Mouse (Mus musculus) left cerebral cortex, adult 18-20 months (tissue): Measurements from ENCODE around the gene Rsg1. TPM values are rescaled to one million over a fixed set of nuclear protein-coding genes. Genes with fewer than 3 reads are reported as not detected.
A peak's percentile ranks its signal among the peaks of the same experiment; 100 is the strongest.

Experiments used
- DNase-seq, 2 experiments: peaks; one replicate each; pipeline ENCODE4 v3.0.0; 2021 to 2022; ENCODE audit warnings: low spot score in 2 of 2, mixed read lengths in 1 of 2
- long read RNA-seq, 2 experiments: library from polyadenylated mRNA; stranded (forward); transcript quantifications; one replicate each; pipeline ENCODE4 v2.0.0; 2021
- total RNA-seq, 2 experiments: library from RNA; stranded (reverse); gene quantifications; 2 replicates each; pipeline ENCODE4 v1.2.3; 2021

The Rsg1 gene
- 1 to 10 TPM; 3.6 to 4.3 TPM for total RNA-seq
- long read RNA-seq, experiment 1, partial matches to known transcripts: 0 of 3 reads
- long read RNA-seq, experiment 1, other reads (novel, unspliced or antisense): 0 of 3 reads
- long read RNA-seq, experiment 2, partial matches to known transcripts: 0 of 3 reads
- long read RNA-seq, experiment 2, other reads (novel, unspliced or antisense): 1 of 3 reads

DNA sequence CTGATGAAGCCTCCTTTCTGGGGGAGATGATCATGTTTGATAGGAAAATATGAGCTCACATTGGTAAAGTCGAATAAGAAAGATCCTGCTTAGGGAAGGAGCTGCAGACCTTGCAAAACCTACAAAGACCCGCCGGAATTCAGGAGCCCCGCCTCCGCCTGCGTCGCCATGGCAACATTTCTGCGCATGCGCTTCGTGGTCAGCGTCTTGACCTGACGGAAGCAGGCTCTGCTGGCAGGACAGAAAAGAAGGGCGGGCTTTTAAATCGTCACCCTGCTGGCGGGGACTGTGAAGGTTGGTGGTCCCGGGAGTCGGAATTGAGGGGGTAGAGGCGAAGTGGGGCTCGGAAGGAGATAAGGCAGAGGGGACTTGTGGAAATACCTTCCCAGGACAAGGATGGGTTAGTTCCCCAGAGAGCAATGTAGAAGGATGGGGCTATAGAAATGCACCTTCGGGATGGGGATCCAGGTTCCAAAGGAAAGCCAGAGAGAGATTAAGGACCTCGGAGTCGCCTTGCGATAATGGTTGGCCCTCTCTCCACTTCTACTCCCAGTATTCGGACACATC, at the start of gene Rsg1:
Gene Rsg1, plus strand, starts transcription at position 187 of the 567 bp plus-strand sequence.
- DNase-seq: peak; percentile 94 to 95

DNA sequence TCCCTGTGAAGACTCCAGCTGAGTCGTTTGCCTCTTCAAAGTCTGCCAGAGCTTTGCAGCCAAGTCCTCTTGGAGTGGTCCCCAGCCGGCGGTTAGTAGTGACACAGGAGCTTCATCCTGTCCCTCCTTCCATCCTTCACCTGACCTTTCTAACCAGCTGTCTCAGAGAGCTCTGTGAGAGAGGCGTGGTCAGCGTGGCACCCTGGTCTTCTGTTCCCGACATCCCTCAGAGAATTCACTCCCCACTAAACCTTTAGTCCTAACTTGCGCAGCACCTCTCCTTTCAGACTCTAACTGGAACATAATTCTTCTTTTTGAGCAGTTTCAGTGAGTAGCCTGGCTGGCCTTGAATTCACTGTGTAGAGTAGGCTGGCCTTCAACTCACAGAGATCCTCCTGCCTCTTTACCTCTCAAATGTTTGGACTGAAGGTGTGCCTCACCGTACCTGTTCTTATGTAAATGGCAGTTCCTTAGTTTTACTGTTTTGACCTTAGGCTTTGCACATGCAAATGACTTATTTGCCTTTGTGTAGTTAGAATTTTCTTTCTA, 47.9 kb upstream of the Rsg1 start:
- DNase-seq: no peak

DNA sequence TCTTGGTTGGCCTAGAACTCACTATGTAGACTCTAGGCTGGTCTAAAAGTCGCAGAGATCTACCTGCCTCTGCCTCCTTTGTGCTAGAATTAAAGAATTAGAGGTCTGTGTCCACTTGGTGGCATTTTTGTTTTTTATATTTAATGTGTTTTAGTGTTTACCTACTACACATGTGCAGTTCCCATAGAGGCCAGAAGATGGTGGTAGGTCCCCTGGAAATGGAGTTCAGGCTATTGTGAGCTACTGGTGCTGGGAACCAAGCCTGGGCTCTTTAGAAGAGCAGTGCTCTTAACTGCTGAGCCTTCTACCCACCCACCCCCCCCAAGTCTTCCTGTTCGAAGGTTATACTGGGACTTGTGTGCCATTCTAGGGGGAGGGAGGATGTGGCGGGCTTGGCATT, 46.6 kb upstream of the Rsg1 start:
- no peak for DNase-seq

DNA sequence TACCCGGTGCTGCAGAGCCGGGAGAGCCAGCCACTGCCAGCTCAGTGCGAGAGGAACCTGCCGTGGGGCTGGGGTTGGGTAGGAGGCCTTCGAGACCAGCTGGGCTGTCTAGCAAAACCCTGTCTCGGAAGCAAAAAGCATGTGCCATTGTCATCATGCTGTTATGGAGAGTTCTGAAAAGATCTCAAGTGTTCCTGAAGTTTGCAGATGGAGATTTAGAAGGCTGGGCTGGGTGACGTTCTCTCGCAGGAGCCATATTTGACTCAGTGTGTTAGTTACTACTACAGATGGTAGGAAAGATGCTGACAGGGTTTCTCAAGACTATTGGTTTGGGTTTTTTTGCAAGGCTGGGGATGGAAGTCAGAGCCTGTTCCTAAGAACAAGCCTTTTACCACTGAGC, 41.6 kb upstream of the Rsg1 start:
- no peak for DNase-seq

DNA sequence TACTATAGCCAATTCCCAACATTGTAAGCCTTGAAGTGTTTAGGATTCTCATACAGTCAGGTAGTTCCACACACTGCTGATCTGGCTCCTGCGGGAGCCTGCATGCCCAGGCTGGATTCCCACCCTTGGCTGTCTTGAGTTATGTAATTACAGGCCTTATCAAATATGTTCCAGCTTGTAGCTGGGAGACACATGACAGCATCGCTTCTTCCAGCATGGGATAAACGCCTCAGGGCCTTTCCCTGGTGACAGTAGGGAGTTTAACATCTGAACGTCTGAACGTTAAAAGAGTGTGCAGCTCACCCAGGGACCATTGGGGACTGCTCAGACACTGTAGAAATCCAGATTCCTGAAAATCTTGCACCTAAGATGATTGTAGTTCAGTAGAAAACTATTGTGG, 38.0 kb upstream of the Rsg1 start:
- no peak for DNase-seq

DNA sequence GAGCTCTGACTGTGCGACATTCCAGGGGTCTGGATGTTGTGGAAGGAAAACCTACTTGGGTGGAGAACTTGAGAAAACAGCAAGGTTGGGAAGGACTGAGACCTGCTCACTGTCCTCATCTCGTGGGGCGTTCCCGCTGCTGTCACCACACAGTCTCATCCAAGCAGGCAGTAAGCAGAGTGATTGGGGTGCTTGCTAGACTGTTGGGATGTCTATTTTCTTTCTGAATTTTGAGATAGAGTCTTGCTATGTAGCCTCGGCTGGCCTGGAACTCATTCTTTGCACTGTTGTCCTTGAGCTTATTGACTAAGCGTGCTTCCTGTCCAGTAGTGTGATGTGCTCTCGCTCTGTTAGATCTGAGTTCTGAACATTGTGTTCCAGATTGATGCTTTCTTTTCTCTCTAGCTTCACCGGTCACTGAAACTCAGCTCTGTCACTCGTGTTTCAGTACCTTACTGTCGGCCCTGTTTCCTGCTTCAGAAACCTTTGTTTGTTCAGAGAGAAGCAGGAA, 37.4 kb upstream of the Rsg1 start:
- DNase-seq: no peak

DNA sequence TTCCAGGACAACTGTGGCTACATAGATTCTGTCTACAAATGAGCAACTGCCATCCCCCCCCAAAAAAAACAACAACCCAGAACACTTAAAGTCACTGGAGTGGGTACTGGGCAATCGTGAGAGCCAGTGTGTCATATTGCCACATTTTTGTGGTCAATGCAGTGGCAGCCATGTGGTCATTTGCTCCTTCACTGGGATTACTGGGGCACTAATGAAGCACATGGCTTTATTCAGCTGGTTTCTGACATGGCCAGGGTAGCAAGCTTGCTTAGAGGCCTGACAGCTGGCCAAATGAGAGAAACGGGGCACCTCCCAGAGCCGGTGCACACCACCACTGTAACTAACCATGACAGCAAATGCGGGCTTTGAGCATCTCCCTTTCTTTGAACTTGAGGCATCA, 35.3 kb upstream of the Rsg1 start:
- DNase-seq: no peak

DNA sequence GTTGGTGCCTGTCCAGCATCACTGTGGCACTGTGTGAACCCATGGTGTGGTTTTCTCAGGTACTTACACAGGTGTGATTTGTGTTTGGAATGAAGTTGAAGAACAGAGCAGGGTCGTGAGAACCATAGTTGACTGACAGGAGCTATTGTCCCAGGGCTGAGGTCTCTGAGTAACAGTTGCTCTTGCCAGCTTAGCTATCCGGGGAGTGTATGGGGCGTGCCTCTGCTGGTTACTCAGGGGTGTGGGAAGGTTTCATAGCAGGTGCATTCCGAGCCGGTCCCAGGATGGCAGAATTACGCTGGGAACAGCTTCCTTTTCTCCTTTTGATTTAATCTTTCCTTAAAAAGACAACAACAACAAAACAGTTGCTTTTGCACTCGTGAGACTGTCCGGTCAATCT, 32.9 kb upstream of the Rsg1 start:
- DNase-seq: no peak

DNA sequence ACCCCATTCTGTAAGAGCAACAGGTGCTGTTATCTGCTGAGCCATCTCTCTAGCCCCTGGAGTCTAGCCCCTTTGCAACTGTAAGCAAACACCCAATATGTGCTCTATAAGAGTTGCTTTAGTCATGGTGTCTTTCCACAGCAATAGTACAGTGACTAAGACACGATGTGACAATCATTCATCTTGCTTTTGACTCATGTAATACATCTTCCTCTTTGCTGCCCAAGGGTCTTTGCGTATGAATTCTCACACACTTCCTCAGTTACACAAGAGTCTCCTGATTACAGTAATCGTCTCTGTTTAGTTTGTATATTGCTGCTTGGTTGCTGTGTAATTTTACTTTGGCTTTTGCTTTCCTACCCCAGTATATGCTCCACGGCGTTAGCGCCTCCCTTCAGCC, 31.8 kb upstream of the Rsg1 start:
- no peak for DNase-seq

DNA sequence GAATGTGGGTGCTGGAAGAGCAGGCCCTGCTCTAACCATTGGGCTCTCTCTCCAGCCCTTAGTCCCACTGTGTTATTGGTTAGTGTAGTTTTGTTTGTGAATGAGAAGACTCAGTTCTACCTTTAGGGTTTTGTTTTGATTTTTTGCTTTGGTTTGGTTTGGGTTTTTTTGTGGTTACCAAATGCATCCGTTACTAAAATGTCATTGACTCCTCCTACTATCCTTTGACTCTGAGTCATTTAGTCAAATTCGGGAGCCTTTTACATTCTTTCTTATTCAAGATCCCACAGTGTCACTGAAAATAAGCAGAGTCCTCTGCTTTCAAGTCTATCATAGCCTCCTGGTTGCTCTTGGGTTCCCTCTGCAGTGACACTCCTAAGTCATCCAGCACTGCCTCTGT, 29.8 kb upstream of the Rsg1 start:
- DNase-seq: no peak

DNA sequence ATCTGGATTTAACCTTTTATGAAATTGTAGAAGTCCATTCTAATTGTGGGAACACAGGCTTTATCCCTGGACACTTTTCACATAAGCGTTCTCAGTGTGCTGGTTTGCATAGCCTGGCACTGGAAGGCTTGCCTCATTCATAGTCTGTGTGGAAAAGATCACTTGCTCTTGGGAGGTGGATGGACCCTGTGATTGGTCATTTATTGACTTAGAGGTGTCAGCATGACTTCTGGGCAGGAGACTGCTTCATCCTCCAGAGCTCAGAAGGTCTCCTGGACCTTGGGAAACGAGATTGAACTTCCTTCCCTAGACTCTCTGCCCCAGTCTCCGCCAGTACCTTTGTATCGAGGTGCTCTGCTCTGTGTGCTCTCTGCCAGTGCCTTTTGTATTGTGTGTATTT, 29.3 kb upstream of the Rsg1 start:
- DNase-seq: no peak

DNA sequence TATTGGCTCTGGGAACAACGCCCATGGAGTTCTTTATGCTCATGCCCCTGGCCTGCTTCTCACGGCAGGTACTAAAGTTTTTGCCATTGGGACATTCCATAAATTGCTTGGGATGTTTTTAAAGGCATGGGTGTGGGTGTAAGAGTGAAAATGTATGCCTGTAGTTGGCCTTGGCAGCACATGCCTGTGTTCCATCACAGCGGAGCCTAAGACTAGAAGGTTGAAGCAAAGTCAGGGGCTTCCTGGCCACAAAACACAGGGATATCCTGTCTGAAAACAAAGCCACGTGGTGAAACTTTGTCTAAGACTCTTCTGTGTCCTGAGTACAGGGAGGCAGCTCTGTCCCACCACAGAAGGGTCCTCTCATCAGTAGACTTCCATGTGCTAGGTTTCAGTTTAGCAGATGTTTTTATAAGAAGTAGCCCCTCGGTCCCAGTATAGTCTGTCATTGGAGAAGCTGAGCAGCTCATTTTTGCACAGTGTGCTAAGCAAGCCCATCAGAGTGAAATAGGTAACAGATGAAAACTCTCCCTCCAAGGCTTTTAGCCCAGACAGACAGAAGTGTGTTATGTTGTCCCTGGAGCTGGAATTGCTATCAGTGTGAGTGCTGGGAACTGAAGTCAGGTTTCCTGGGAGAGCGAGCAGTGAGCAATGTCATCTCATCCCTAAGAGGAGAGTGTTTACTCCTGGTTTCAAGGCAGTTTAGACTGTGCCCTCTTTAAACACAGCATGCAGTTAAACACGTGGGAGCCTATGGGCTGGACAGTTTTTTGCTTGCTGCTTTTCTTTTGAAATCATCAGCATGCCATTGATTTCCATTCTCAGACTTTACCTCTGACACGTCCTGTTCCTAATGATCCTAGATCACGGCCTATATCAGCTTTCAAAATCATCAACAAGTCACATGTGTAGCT, 26.6 kb upstream of the Rsg1 start:
- DNase-seq: no peak

DNA sequence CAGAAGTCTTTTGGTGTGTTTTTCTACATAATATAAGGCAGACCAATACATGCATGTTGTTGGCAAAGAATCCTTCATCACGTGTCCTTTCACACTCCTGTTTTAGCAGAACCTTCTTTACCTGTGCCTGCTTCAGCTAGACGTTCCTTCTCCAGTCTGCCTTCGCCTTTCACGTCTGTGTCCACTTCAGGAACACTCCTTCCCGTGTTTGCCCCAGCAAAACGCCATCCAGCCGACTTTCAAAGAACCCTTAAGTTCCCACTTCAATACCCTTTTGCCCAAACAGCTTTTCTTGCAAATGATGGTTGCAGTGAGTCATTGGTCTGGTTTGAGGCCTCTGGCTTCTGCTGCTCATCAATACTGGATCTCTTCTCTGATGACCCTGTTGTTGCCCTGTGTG, 22.5 kb upstream of the Rsg1 start:
- no peak for DNase-seq

DNA sequence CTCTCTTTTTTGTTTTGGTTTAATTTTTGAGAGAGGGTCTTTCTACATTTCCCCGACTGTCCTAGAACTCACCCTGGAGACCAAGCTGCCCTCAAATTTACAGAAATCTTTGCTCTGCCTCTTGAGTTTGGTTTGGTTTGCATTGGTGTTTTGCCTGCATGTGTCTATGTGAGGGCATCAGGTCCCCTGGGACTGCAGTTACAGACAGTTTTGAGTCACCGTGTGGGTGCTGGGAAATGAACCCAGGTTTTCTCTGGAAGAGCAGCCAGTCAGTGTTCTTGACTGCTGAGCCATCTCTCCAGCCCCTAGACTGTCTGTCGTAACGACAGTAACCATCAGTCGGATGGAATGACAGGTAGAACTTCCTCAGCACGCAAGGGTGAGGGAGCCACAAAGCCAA, 19.2 kb upstream of the Rsg1 start:
- DNase-seq: no peak

DNA sequence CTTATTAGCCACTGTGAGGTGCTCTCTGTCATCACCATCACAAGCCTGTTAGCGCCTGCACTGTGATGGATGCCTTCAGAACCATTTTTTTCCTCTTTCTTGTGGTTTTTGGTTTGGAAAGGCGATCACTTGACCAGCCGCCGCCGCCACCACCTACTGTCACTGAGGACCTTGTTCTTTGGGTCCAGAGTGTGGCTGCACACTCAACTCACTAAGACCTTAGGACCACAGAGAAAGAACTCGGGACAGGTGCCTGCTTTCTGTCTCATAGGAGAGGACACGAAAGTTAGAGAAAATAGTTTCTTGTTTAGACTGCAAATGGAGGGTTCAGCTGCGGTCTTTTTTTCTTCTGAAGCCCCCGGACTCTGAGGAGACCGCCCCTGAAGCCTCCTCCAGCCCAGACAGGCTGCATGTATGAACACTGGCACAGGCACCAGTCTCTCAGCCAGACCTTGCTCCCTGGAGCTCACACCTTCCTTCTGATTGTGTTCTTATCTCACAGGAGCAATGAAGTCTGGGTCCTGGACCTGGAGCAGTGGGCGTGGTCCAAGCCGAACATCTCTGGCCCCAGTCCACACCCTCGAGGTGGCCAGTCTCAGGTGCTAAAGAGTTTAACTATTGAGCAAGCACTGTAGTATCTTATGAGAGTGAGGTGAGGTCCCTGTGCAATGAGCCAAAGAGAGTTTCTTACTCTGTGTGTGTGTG, 16.6 kb upstream of the Rsg1 start:
- DNase-seq: no peak

DNA sequence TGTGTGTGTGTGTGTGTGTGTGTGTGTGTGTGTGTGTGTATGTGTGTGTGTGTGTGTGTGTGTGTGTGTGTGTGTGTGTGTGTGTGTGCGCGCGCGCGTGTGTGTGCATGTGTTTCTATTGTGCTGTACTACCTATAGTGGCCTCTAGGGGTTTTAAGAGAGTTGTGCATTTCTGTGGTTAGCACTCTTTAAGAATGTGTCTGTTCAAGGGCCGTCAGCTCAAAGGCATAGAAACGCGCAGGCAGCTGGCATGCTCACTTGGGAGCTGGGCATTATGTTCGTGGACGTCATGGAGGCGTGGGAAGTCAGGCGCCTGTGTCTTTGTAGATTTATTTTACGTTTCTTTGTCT, 16.1 kb upstream of the Rsg1 start:
- no peak for DNase-seq

DNA sequence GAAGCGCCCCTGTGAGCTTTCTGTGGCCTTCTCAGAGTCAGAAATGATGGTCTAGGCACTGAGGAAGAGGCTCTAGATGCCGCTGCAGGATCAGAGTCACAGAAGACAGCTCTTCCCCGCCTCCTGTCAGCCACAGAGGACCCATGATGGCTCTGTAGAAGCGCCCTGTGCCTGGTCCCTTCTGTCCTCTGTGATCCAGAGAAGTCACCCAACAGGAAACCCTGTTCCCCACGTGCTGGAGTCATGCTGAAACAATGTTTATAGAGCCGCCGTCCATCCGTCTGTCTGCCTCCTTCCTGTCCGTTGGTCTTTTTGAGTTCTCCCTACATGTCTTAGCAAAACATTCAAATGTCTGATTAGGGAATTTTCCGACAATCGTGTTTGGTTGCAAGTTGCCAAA, 12.8 kb upstream of the Rsg1 start:
- no peak for DNase-seq

DNA sequence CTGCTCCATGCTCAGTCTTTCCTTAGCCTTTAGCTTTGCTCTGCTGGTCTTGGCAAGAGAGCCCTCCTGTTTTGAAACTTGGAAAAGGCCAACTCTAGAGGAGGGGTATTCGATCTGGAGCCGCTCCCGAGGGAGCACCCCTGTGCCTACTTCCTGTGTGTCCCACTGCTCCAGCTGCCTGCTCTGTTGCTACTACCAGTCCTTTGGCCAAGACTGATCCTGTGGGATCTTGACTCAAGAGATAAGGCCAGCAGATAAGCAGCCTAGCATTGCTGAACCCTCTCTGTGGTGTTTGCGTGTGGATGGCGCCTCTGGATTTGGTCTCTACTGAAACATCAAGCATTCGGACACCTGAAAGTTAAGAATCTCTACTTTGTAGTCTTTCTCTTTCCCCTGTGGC, 11.6 kb upstream of the Rsg1 start:
- no peak for DNase-seq

DNA sequence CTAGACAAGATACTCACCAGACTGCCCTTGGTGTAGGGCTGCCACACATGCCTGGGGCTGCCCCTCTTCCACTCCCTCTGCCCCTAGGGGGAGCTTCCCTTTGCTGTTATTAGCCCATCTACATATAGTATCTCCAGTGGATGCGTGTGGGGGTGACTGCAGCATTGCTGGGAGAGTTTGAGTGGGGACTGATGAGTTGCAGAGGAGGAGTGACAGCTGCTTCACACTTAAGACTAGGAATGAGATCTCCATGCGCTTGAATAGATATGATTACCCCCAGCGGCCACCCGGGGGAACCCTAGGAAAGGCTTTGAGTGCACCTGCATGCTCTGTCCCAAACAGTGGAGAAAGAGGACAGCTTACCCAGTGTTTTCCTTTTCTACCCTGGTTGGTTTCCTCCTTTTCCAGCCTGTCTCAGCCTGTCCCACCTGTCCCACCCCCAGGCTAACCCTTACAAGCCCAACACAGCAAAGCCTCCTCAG, 9.1 kb upstream of the Rsg1 start:
- peak; percentile 41 to 47 for DNase-seq

DNA sequence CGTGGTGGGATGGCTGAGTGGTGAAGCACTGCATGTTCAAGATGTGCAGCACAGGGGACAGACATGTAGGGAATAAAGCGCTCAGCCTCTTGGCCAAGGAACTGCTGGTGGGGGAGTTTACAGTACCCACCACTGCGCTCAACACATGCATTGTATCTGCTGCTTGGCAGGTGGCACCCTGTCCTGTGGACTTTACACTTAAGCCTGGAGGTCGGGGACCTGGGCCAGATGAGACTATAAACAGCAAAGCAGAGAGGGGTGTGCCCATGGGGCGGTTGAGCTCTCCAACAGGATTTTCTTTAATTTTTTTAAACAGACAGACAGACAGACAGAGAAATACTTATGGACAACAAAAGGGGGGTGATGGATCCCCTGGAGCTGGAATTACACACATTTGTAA, 6.7 kb upstream of the Rsg1 start:
- DNase-seq: no peak

DNA sequence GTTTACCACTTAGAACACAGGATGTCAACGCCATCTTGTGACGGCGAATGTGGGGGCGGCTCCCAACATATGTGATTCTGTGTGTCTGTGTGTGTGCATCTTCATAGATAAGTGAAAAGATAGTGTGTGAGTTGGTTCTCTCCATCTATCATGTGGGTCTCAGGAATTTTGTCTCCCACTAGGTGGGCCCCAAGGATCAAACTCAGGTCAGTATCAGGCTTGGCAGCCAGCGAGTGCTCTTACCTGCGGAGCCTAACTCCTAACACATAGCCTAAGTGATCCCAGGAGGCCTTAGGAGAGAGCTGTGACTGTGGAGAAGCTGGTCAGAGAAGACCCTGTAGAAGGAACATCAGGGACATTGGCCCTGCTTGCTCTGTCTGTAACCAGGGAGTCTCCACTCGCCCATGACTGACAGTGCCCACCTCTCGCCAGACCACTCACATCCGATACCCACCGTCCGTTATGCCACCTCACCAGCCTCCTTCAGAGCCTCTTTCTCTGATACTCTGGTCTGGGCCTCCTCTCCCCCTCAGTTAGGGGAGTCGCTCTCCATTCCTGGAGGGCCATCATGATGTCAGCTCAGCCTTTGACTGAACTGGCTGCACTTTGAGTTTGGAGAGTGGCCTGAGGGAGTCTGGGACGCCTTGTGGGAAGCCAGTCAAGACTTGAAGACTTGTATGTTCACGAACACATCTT, 3.1 kb upstream of the Rsg1 start:
- DNase-seq: no peak
